Mouse (Mus musculus): ENCODE measurements around the gene Tcirg1. TPM values are rescaled to one million over a fixed set of nuclear protein-coding genes. Genes with fewer than 3 reads are reported as not detected.

Tcirg1 gene
- total RNA-seq, 1 experiment: 55.2 TPM

- Histone ChIP-seq H3K27ac (ENCODE audit: insufficient read depth, low read depth, low read length, poor library complexity, severe bottlenecking) (no peak overlapping the region), H3K4me3 (ENCODE audit: insufficient read depth in 1 of 2, low read depth in 1 of 2, low read length in 2 of 2, poor library complexity in 1 of 2, severe bottlenecking in 1 of 2) (peak overlapping the region; percentile 90), H3K9ac (ENCODE audit: insufficient read depth, low read depth, low read length, poor library complexity, severe bottlenecking) (peak overlapping the region; percentile 41), H3K9me3 (ENCODE audit: control insufficient read depth, insufficient read depth, low read depth, low read length) (no peaks in the 10 kb centered on the region), H3K4me1 (ENCODE audit: control insufficient read depth in 2 of 2, insufficient read depth in 2 of 2, low read length in 2 of 2, poor library complexity in 1 of 2) (peaks cover 2 to 14% of the 10 kb centered on the region in 2 experiments; a peak in 2 of 4 replicates), H3K36me3 (ENCODE audit: control insufficient read depth, insufficient read depth, low read length, poor library complexity, severe bottlenecking) (no peaks in the 10 kb centered on the region)
- DNase-seq (ENCODE audit: low read depth, low spot score): no peak
- TF ChIP-seq ZNF384 (IDR thresholded peaks at IDR 0.05; ENCODE audit: low read depth, low read length): peak; percentile 5
- no peak for TF ChIP-seq ZC3H11A (IDR thresholded peaks at IDR 0.05; ENCODE audit: borderline replicate concordance, low read depth, low read length)
- in situ Hi-C loops (cut with MboI; ENCODE audit: low sequenced_read_pairs in 2 of 2, unreplicated experiment in 2 of 2): no loop called here
These were observed 53.8 kb downstream of the Tcirg1 start for GRCm38 (mm10) chr19:3853121-3853520.

GRCm38 (mm10) chr19:3851979-3852681 is 54.8 kb downstream of the Tcirg1 start:
- H3K9ac ChIP-seq (ENCODE audit: insufficient read depth, low read depth, low read length, poor library complexity, severe bottlenecking): peak overlapping the region; percentile 95
- peak overlapping the region; percentile 89 for H3K27ac ChIP-seq (ENCODE audit: insufficient read depth, low read depth, low read length, poor library complexity, severe bottlenecking)
- H3K4me3 ChIP-seq (ENCODE audit: insufficient read depth in 1 of 2, low read depth in 1 of 2, low read length in 2 of 2, poor library complexity in 1 of 2, severe bottlenecking in 1 of 2): peak overlapping the region; percentile 90
- H3K4me1 ChIP-seq (ENCODE audit: control insufficient read depth in 2 of 2, insufficient read depth in 2 of 2, low read length in 2 of 2, poor library complexity in 1 of 2): peaks cover 4 to 16% of the 10 kb centered on the region in 2 experiments; a peak in 2 of 4 replicates
- in situ Hi-C loops (cut with MboI; ENCODE audit: low sequenced_read_pairs in 2 of 2, unreplicated experiment in 2 of 2): no loop called here
- no peaks in the 10 kb centered on the region for H3K36me3 ChIP-seq (ENCODE audit: control insufficient read depth, insufficient read depth, low read length, poor library complexity, severe bottlenecking)
- DNase-seq (ENCODE audit: low read depth, low spot score): peak; percentile 17
- no peak for TF ChIP-seq MAFK (IDR thresholded peaks at IDR 0.05; ENCODE audit: insufficient read depth, low read depth, low read length)
- no peak for TF ChIP-seq HCFC1 (IDR thresholded peaks at IDR 0.05; ENCODE audit: borderline replicate concordance, insufficient read depth, low read length)
- no peak for TF ChIP-seq ZNF384 (IDR thresholded peaks at IDR 0.05; ENCODE audit: low read depth, low read length)
- TF ChIP-seq ZC3H11A (IDR thresholded peaks at IDR 0.05; ENCODE audit: borderline replicate concordance, low read depth, low read length): no peak
- no peak for TF ChIP-seq CHD2 (IDR thresholded peaks at IDR 0.05; ENCODE audit: low read depth, low read length)
- no peaks in the 10 kb centered on the region for H3K9me3 ChIP-seq (ENCODE audit: control insufficient read depth, insufficient read depth, low read depth, low read length)

DNA sequence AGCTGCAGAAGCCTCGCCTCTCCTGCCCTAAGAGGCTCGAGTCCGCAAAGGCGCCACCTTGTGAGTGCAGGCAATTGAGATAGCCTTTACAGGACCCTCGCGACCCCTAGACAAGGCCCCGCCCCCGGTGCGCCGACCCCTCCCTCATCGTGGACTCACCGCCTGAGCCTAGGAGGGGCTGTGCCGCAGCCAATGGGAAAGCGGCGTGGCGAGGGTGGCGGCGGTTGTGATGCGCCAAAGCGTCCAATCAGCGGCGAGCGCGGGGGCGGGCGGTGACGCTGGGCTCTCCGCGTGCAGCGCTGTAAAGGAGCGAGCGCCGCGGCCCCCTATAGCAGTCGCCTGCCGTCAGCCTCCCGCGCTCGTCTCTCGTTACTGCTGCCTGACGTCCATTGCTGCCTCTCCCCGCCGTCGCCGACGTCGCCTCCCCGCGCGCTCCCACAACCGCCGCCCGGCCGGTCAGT is 55.4 kb downstream of the Tcirg1 start, which contains the start of gene Chka:
Gene Chka (plus strand): TSS at position 272 of the 461 bp plus-strand sequence.
- Histone ChIP-seq H3K27ac (ENCODE audit: insufficient read depth, low read depth, low read length, poor library complexity, severe bottlenecking) (peak within 1 kb of the TSS; percentile 89), H3K4me1 (ENCODE audit: control insufficient read depth in 2 of 2, insufficient read depth in 2 of 2, low read length in 2 of 2, poor library complexity in 1 of 2) (peaks cover 4 to 20% of the 10 kb centered on the region in 2 experiments; a peak in 2 of 4 replicates), H3K36me3 (ENCODE audit: control insufficient read depth, insufficient read depth, low read length, poor library complexity, severe bottlenecking) (no peaks in the 10 kb centered on the region), H3K4me3 (ENCODE audit: insufficient read depth in 1 of 2, low read depth in 1 of 2, low read length in 2 of 2, poor library complexity in 1 of 2, severe bottlenecking in 1 of 2) (peak within 1 kb of the TSS; percentile 90), H3K9me3 (ENCODE audit: control insufficient read depth, insufficient read depth, low read depth, low read length) (no peaks in the 10 kb centered on the region), H3K9ac (ENCODE audit: insufficient read depth, low read depth, low read length, poor library complexity, severe bottlenecking) (peak within 1 kb of the TSS; percentile 95)
- no peak for TF ChIP-seq ZNF384 (IDR thresholded peaks at IDR 0.05; ENCODE audit: low read depth, low read length)
- TF ChIP-seq ZC3H11A (IDR thresholded peaks at IDR 0.05; ENCODE audit: borderline replicate concordance, low read depth, low read length): no peak
- no peak for TF ChIP-seq CHD2 (IDR thresholded peaks at IDR 0.05; ENCODE audit: low read depth, low read length)
- no peak for TF ChIP-seq MAFK (IDR thresholded peaks at IDR 0.05; ENCODE audit: insufficient read depth, low read depth, low read length)
- TF ChIP-seq HCFC1 (IDR thresholded peaks at IDR 0.05; ENCODE audit: borderline replicate concordance, insufficient read depth, low read length): peak; percentile 59; the same call in 1 of the 2 replicates
- peak; percentile 97 for DNase-seq (ENCODE audit: low read depth, low spot score)
- in situ Hi-C loops (cut with MboI; ENCODE audit: low sequenced_read_pairs in 2 of 2, unreplicated experiment in 2 of 2): no loop called here

DNA sequence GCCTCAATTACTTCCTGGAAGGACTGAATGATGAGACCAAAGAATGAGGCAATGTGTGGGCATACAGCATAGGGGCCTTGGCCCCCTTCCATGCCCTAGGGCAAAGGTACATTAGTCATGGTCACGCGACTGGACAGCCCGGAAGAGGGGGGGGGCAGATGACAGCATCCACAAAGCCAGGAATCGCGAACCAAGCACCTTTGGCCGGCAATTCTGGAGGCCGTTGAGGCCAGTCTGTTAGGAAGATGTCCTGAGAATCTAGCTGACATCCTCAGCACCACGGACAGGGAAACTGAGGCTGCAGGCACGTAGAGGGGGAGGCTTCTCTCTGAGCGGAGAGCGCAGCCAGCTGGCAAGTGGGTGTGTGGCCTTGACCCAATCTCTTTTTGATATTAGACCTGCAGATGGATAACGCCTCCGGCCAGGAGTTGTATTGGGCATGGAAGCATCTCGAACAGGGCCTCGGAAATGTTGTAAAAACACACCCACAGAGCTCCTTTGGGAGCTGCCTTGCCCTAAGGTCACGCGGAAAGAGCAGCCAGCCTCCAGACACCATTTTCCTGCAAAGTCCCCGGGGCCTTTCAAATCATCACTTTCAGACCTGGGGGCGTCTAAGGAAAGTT is 56.0 kb downstream of the Tcirg1 start:
- H3K4me3 ChIP-seq (ENCODE audit: insufficient read depth in 1 of 2, low read depth in 1 of 2, low read length in 2 of 2, poor library complexity in 1 of 2, severe bottlenecking in 1 of 2): peak overlapping the region; percentile 49 to 90
- peak; percentile 54 for DNase-seq (ENCODE audit: low read depth, low spot score)
- H3K36me3 ChIP-seq (ENCODE audit: control insufficient read depth, insufficient read depth, low read length, poor library complexity, severe bottlenecking): no peaks in the 10 kb centered on the region
- 0 out of 2 replicates have a peak overlapping the region, but pooled peaks have one; percentile 10 for H3K27ac ChIP-seq (ENCODE audit: insufficient read depth, low read depth, low read length, poor library complexity, severe bottlenecking)
- no peak for TF ChIP-seq CHD2 (IDR thresholded peaks at IDR 0.05; ENCODE audit: low read depth, low read length)
- peak; percentile 16; the same call in 1 of the 2 replicates for TF ChIP-seq ZC3H11A (IDR thresholded peaks at IDR 0.05; ENCODE audit: borderline replicate concordance, low read depth, low read length)
- H3K9me3 ChIP-seq (ENCODE audit: control insufficient read depth, insufficient read depth, low read depth, low read length): no peaks in the 10 kb centered on the region
- in situ Hi-C loops (cut with MboI; ENCODE audit: low sequenced_read_pairs in 2 of 2, unreplicated experiment in 2 of 2): no loop called here
- peaks cover 4 to 21% of the 10 kb centered on the region in 2 experiments; a peak in 2 of 4 replicates for H3K4me1 ChIP-seq (ENCODE audit: control insufficient read depth in 2 of 2, insufficient read depth in 2 of 2, low read length in 2 of 2, poor library complexity in 1 of 2)
- H3K9ac ChIP-seq (ENCODE audit: insufficient read depth, low read depth, low read length, poor library complexity, severe bottlenecking): peak overlapping the region; percentile 34; the same call in 1 of the 2 replicates
